Mouse (Mus musculus) testis, adult 2 months (tissue): ENCODE measurements around the gene Dync1li1. TPM values are rescaled to one million over a fixed set of nuclear protein-coding genes. Genes with fewer than 3 reads are reported as not detected.

Experiments
- H3K27ac ChIP-seq: fragments of 200-500 bp; 2 replicates; pipeline ENCODE4 v1.5.1; 2012; ENCODE audit warnings: low read depth, low read length; ENCODE audit not compliant: control insufficient read depth, insufficient read depth
- H3K27me3 ChIP-seq: fragments of 200-500 bp; 2 replicates; pipeline ENCODE4 v1.6.1; 2012; ENCODE audit warnings: mild to moderate bottlenecking, low read length, moderate library complexity; ENCODE audit not compliant: control insufficient read depth, insufficient read depth
- H3K36me3 ChIP-seq: fragments of 200-500 bp; 2 replicates; pipeline ENCODE4 v1.6.1; 2012; ENCODE audit warnings: mild to moderate bottlenecking, low read length; ENCODE audit not compliant: control insufficient read depth, insufficient read depth
- H3K4me1 ChIP-seq: fragments of 200-500 bp; 2 replicates; pipeline ENCODE4 v1.6.1; 2012; ENCODE audit warnings: low read length; ENCODE audit not compliant: control insufficient read depth, insufficient read depth
- H3K4me3 ChIP-seq: fragments of 200-500 bp; 2 replicates; pipeline ENCODE4 v1.5.1; 2012; ENCODE audit warnings: low read depth, mild to moderate bottlenecking, low read length, moderate library complexity, mixed read lengths; ENCODE audit not compliant: control insufficient read depth
- CTCF ChIP-seq: fragments of 200-500 bp; IDR thresholded peaks from 2 replicates; pipeline ENCODE4 v1.5.1; 2012; ENCODE audit warnings: low read depth, mild to moderate bottlenecking, inconsistent platforms, low read length, moderate library complexity; ENCODE audit not compliant: control insufficient read depth, insufficient read depth, insufficient replicate concordance
- POLR2A ChIP-seq: fragments of 200-500 bp; IDR thresholded peaks from 2 replicates; pipeline ENCODE4 v1.6.1; 2012; ENCODE audit warnings: low read depth, mild to moderate bottlenecking, inconsistent platforms, low read length, moderate library complexity; ENCODE audit not compliant: control insufficient read depth
- polyA plus RNA-seq: library from polyadenylated mRNA; depleted of rRNA; stranded (reverse); fragments of >200 nt; gene quantifications from 2 replicates; pipeline ENCODE4 v1.2.3, GENCODE M21; 2012

Dync1li1 gene
- polyA plus RNA-seq, 1 experiment, result 4.7 TPM

DNA sequence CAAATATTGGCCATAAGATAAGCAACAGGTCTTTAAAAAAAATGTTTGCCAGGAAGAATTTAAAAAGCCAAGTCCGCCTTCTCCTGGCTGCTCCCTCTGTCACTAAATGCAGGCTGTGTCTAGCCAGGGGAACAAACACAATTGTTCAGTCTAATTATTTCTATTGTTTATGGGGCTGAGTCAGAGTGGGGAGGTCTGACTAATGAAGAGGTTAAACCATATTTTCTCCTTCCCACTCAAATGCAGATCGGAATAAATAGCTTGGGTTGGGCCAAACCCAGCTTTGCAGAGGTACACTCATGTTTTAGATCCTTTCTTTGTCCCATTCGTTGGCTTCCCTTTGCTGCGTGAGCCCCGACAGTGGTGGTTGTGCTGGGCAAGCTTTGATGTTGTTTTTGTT, 39.2 kb upstream of the Dync1li1 start:
- 0 out of 2 replicates have a peak, but pooled peaks cover 2% of the 10 kb centered on the region for H3K4me1 ChIP-seq
- H3K27me3 ChIP-seq, result no peaks in the 10 kb centered on the region
- no peaks in the 10 kb centered on the region for H3K36me3 ChIP-seq
- H3K4me3 ChIP-seq, result no peak overlapping the region
- H3K27ac ChIP-seq, result no peak overlapping the region
- no peak for TF ChIP-seq CTCF
- no peak for TF ChIP-seq POLR2A

- TF ChIP-seq CTCF, result no peak
- TF ChIP-seq POLR2A, result no peak
- Histone ChIP-seq H3K4me3 (peak overlapping the region; percentile 44), H3K27ac (no peak overlapping the region)
Measured at GRCm38 (mm10) chr9:114650938-114651634, 37.5 kb upstream of the Dync1li1 start.

DNA sequence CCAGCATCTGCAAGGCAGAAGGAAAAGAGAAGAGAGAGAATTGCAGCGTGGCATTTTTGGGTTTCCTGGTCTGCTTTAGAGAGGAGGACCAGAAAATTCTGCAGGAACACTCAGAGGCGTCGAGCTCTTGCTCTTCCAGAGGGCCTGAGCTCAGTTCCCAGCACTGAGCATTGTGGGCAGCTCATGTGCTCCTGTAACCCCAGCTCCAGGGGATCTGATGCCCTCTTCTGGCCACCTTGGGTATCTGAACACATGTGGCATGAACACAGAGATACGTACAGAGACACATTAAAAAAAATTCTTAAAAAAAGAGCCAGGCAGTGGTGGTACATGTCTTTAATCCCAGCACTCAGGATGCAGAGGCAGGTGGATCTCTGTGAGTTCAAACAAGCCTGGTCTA, 33.2 kb upstream of the Dync1li1 start:
- Histone ChIP-seq H3K27me3 (no peaks in the 10 kb centered on the region), H3K36me3 (no peaks in the 10 kb centered on the region), H3K4me1 (peaks cover 5% of the 10 kb centered on the region; the same call in 1 of the 2 replicates), H3K4me3 (no peak overlapping the region), H3K27ac (no peak overlapping the region)
- TF ChIP-seq CTCF, result no peak
- no peak for TF ChIP-seq POLR2A

More at GRCm38 (mm10) chr9:114650938-114651634, 37.5 kb upstream of the Dync1li1 start:
- no peaks in the 10 kb centered on the region for H3K36me3 ChIP-seq
- no peaks in the 10 kb centered on the region for H3K27me3 ChIP-seq
- H3K4me1 ChIP-seq, result 0 out of 2 replicates have a peak, but pooled peaks cover 2% of the 10 kb centered on the region

- no peak overlapping the region for H3K4me3 ChIP-seq
- TF ChIP-seq CTCF (no peak), POLR2A (no peak)
- no peaks in the 10 kb centered on the region for H3K36me3 ChIP-seq
- H3K27me3 ChIP-seq, result no peaks in the 10 kb centered on the region
- H3K27ac ChIP-seq, result no peak overlapping the region
- peaks cover 5% of the 10 kb centered on the region; the same call in 1 of the 2 replicates for H3K4me1 ChIP-seq
Measured at GRCm38 (mm10) chr9:114656701-114657100, 31.9 kb upstream of the Dync1li1 start.

DNA sequence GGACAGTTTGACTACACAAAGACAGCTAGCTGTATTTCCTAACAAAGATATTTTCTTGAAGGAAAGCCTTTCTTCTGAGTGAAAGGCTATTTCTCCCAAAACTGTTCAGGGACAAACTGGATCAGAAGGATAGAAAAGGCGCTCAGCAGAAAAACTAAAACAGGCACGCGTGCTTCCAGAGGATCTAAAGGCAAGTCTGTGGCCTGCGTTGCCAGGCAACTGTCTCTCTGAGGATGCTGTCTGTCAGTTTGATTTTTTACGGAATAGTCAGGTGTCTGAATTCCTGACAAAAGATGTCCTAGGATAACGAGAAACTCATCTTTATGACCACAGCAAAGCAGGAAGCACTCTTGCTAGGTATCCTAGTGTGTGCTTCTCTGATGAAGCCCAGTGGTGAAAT, 28.1 kb upstream of the Dync1li1 start:
- Histone ChIP-seq H3K27me3 (no peaks in the 10 kb centered on the region), H3K4me1 (peaks cover 12% of the 10 kb centered on the region), H3K27ac (no peak overlapping the region), H3K36me3 (no peaks in the 10 kb centered on the region), H3K4me3 (no peak overlapping the region)
- no peak for TF ChIP-seq POLR2A
- no peak for TF ChIP-seq CTCF

- no peaks in the 10 kb centered on the region for H3K27me3 ChIP-seq
- no peaks in the 10 kb centered on the region for H3K36me3 ChIP-seq
- peaks cover 12% of the 10 kb centered on the region for H3K4me1 ChIP-seq
- H3K27ac ChIP-seq, result no peak overlapping the region
- TF ChIP-seq POLR2A, result no peak
- TF ChIP-seq CTCF, result no peak
- no peak overlapping the region for H3K4me3 ChIP-seq
Measured at GRCm38 (mm10) chr9:114660983-114661382, 27.6 kb upstream of the Dync1li1 start.

DNA sequence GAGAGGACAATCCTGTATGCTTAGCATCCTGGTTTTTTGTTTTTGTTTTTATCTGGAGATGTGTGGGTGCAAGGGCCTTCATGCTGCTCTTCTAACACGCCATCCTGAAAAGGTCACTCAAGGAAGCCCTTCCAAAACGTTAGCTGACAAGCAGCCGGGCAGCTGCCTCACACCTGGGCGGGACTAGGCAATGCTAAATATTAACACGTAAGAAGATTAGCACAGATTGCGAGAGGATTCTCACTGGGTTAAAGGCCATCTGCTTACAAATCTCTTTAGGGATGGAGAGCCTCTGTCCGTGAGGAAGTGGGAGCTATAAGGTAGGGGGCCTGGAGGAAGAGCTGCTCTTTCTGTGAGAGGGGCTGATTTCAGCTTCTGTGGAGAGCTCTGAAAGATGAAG, 26.6 kb upstream of the Dync1li1 start:
- no peak for TF ChIP-seq POLR2A
- TF ChIP-seq CTCF, result no peak
- Histone ChIP-seq H3K4me1 (peaks cover 12% of the 10 kb centered on the region), H3K27me3 (no peaks in the 10 kb centered on the region), H3K36me3 (no peaks in the 10 kb centered on the region), H3K27ac (no peak overlapping the region), H3K4me3 (no peak overlapping the region)

- Histone ChIP-seq H3K36me3 (no peaks in the 10 kb centered on the region), H3K27me3 (no peaks in the 10 kb centered on the region), H3K4me1 (peaks cover 12% of the 10 kb centered on the region), H3K4me3 (peak overlapping the region; percentile 3), H3K27ac (no peak overlapping the region)
- no peak for TF ChIP-seq CTCF
- TF ChIP-seq POLR2A, result no peak
Measured at GRCm38 (mm10) chr9:114663782-114664181, 24.8 kb upstream of the Dync1li1 start.
